Mouse (Mus musculus) cerebellum, adult 2 months (tissue): ENCODE data around the gene Ppfibp1.

ENCODE experiments used
- CTCF ChIP-seq: fragments of 200-500 bp; IDR thresholded peaks from 2 replicates; pipeline ENCODE4 v1.5.1; 2011; ENCODE audit warnings: low read depth, mild to moderate bottlenecking, control low read depth, low read length, moderate library complexity, borderline replicate concordance; ENCODE audit not compliant: insufficient read depth
- POLR2A ChIP-seq: fragments of 200-500 bp; IDR thresholded peaks from 2 replicates; pipeline ENCODE4 v1.6.1; 2011; ENCODE audit warnings: low read length, control low read depth, borderline replicate concordance; ENCODE audit not compliant: insufficient read depth

DNA sequence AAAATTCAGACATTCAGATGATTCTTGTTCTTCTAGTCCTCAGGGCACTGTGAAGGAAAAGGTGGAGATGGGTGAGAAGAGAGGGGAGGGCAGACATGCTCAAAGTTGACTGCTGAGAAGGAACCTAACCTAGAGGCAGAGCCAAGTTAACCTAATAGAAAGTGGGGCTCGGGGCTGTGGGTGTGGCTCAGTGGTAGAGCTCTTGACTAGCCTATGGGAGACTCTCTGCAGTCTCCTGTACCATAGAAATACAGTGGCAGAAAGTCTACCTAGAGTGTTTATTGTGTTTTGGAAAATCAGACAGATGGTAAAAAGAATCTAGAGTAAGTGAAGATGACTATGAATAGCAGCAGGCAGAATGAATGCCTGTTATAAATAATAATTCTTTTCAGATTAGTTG, 67.2 kb downstream of the Ppfibp1 start:
- TF ChIP-seq POLR2A: no peak
- TF ChIP-seq CTCF: no peak
